Mouse (Mus musculus) liver, adult (tissue): ENCODE data around the gene Tars.
A peak's percentile ranks its signal among the peaks of the same experiment; 100 is the strongest.

Experiments used
- GATA4 ChIP-seq: IDR thresholded peaks from 2 replicates; pipeline ENCODE4 v1.6.1; 2014; ENCODE audit warnings: mild to moderate bottlenecking, low read length; ENCODE audit not compliant: insufficient replicate concordance

Tars gene

GRCm38 (mm10) chr15:11399356-11400067, at the start of gene Tars:
TSS of gene Tars (minus strand) at chr15:11399665.
- peak; percentile 82; the same call in 1 of the 2 replicates for TF ChIP-seq GATA4

- TF ChIP-seq GATA4: no peak
These were observed 37.9 kb upstream of the Tars start for GRCm38 (mm10) chr15:11437361-11437760.

- no peak for TF ChIP-seq GATA4
These were observed 37.3 kb upstream of the Tars start for GRCm38 (mm10) chr15:11436709-11437280.

GRCm38 (mm10) chr15:11426899-11427298, 27.4 kb upstream of the Tars start:
- no peak for TF ChIP-seq GATA4

- no peak for TF ChIP-seq GATA4
These were observed 14.0 kb upstream of the Tars start for GRCm38 (mm10) chr15:11413484-11413883.

GRCm38 (mm10) chr15:11412542-11412941, 13.1 kb upstream of the Tars start:
- TF ChIP-seq GATA4: no peak

GRCm38 (mm10) chr15:11411846-11412245, 12.4 kb upstream of the Tars start:
- TF ChIP-seq GATA4: no peak

GRCm38 (mm10) chr15:11408155-11408826, 8.8 kb upstream of the Tars start:
- TF ChIP-seq GATA4: no peak

GRCm38 (mm10) chr15:11407381-11407780, 7.9 kb upstream of the Tars start:
- TF ChIP-seq GATA4: no peak

- TF ChIP-seq GATA4: no peak
These were observed 7.3 kb upstream of the Tars start for GRCm38 (mm10) chr15:11406769-11407168.

- no peak for TF ChIP-seq GATA4
These were observed 652 bp downstream of the Tars start for GRCm38 (mm10) chr15:11398676-11399350.

- no peak for TF ChIP-seq GATA4
These were observed 3.0 kb downstream of the Tars start for GRCm38 (mm10) chr15:11396421-11396820.

GRCm38 (mm10) chr15:11392903-11393302, 6.6 kb downstream of the Tars start:
- no peak for TF ChIP-seq GATA4

- no peak for TF ChIP-seq GATA4
These were observed 15.7 kb downstream of the Tars start for GRCm38 (mm10) chr15:11383796-11384195.

GRCm38 (mm10) chr15:11382585-11382984, 16.9 kb downstream of the Tars start:
- TF ChIP-seq GATA4: no peak

- TF ChIP-seq GATA4: no peak
These were observed 18.8 kb downstream of the Tars start for GRCm38 (mm10) chr15:11380616-11381015.

GRCm38 (mm10) chr15:11380087-11380530, 19.4 kb downstream of the Tars start:
- no peak for TF ChIP-seq GATA4
